Mouse (Mus musculus): ENCODE measurements around the gene Eva1c.

DNA sequence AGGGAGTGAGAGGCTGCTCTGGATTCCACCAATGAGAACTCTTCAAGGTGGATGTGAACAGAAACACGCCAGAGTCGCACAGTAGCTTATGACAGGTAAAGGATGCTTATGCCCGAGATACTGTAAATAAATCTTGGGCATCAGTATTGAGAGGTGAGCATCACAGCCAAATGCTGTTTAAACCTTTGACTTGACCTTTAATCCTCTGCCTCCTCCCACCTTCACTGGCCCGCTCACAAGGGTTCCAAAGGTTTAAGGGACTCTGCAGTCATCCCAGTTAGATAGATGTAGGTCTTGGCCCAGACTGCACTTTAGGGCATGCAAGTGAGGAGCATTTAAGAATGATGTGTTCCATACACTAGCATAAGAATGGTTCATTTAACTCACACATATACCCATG, 31.7 kb downstream of the Eva1c start:
- TF ChIP-seq CTCF (IDR thresholded peaks at IDR 0.05; ENCODE audit: low read depth, low read length) (no peak), GATA1 (IDR thresholded peaks at IDR 0.05; ENCODE audit: borderline replicate concordance, low read length) (no peak), TAL1 (conservative IDR thresholded peaks at IDR 0.05; ENCODE audit: low read depth, low read length) (no peak), POLR2AphosphoS5 (IDR thresholded peaks at IDR 0.05; ENCODE audit: insufficient replicate concordance, low read depth, low read length) (no peak), GATA2 (IDR thresholded peaks at IDR 0.05; ENCODE audit: borderline replicate concordance, low read depth, low read length) (no peak)
